Mouse (Mus musculus): Measurements from ENCODE around the gene Mief2.

GRCm38 (mm10) chr11:60727392-60728140, 632 bp upstream of the Mief2 start:
- TF ChIP-seq CTCF (IDR thresholded peaks at IDR 0.05; ENCODE audit: low read depth) (no peak), EP300 (IDR thresholded peaks at IDR 0.05; ENCODE audit: low read depth) (no peak)
